Mouse (Mus musculus): Measurements from ENCODE around the gene Mgat3.

The Mgat3 gene

DNA sequence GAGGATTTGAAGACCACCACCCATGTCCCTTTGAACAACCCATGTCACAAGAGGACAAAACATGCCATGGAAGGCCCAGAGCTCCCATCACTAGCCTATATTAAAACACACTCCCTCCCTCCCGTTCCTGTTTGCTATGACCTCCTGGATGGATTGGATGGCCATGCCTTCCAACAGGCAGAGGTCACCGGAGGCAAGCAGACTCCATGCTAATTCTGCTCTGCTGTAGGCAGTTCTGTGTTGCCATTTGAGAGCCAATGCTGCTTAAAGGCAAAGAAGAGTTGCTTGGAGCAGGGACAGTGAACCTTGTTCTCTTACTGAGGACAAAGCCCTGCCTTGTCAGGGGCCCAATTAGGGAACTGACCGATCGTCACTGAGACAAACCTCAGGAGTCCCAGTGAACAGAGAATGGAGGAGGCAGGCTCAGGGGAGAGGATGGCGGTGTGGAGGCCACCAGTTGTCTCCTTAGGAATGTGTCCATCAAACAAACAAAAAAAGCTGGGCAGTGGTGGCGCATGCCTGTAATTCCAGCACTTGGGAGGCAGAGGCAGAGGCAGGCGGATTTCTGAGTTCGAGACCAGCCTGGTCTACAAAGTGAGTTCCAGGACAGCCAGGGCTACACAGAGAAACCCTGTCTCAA, 86.0 kb downstream of the Mgat3 start:
- DNase-seq (ENCODE audit: low spot score): no peak

- peak; percentile 86 for DNase-seq (ENCODE audit: low spot score)
Measured at GRCm38 (mm10) chr15:80260677-80261076, 87.2 kb downstream of the Mgat3 start.

DNA sequence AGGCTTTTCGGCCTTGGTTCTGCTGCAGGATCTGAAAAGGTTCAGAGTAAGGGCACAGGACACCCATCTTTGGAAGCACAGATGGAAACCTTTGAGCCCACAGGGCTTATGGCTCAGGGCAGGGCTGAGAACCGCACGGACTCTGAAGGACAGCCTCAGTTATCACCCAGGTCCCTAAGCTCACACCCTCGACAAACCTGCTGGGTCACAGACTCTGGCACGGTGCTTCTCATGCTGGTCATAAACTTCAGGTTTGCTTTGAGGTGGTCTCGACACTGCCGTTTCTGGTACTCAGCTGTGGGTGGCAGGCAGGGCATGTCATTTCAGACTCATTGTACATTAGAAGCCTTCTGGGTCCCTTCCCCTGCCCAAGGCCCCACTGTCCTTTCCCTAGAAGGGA, 87.6 kb downstream of the Mgat3 start:
- DNase-seq (ENCODE audit: low spot score): no peak

- peak; percentile 83 for DNase-seq (ENCODE audit: low spot score)
Measured at GRCm38 (mm10) chr15:80263610-80264575, 90.4 kb downstream of the Mgat3 start, which contains the start of gene Rps19bp1. Rps19bp1 (minus strand) TSS chr15:80264315.
